Comparison of ENCODE assay signal across 28 mouse cellular contexts in genomic region chr1:159980355-159980754, GRCm38 (mm10).
DNase-seq lines count a peak whose midpoint lies in the region; ATAC-seq and TF ChIP-seq lines count a peak whose summit lies in the region.
"Had no signal": no experiment of that assay in that cellular context is flagged by ENCODE, and none has a peak within 500 bp of the region (broad histone marks: within the 10 kb centered on the region; RNA-seq: fewer than 3 reads in every experiment).

No protein-coding gene starts in this region.

- H3K9me3 ChIP-seq in kidney, postnatal 0 days (replicated peaks; ENCODE audit: low read length), result no peaks in the 10 kb centered on the region
- H3K9me3 ChIP-seq in kidney, embryonic 14.5 days (ENCODE audit: control insufficient read depth, low read length), result no peaks in the 10 kb centered on the region
- H3K9me3 ChIP-seq: embryonic facial prominence, embryonic 15.5 days; forebrain, embryonic 15.5 days; G1E; heart, embryonic 15.5 days; hindbrain, embryonic 10.5 days; limb, embryonic 13.5 days; liver, embryonic 12.5 days; neural tube, embryonic 12.5 days had no signal

- H3K4me3 ChIP-seq in kidney, postnatal 0 days (replicated peaks; ENCODE audit: low read depth, low read length), result no peak overlapping the region
- no peak overlapping the region for H3K4me3 ChIP-seq in kidney, embryonic 14.5 days (ENCODE audit: low read length)
- H3K4me3 ChIP-seq: embryonic facial prominence, embryonic 15.5 days; forebrain, embryonic 15.5 days; heart, embryonic 15.5 days; hindbrain, embryonic 10.5 days; limb, embryonic 13.5 days; liver, embryonic 12.5 days; neural tube, embryonic 12.5 days had no signal

- WGBS in kidney, postnatal 0 days, result 71% methylated on average over 1 of the region's 1 CpGs
- WGBS in kidney, embryonic 14.5 days, result 84% methylated on average over 1 of the region's 1 CpGs

- no peak for ATAC-seq in kidney, postnatal 0 days (replicated peaks; ENCODE audit: low FRiP score, low read depth)
- no peak for ATAC-seq in kidney, embryonic 14.5 days (ENCODE audit: low FRiP score, low TSS enrichment)
- ATAC-seq: forebrain, embryonic 15.5 days; hindbrain, embryonic 16.5 days; intestine, postnatal 0 days; liver, embryonic 12.5 days had no signal

- TF ChIP-seq CTCF in kidney, postnatal 0 days (IDR thresholded peaks at IDR 0.05; ENCODE audit: low read depth), result no peak

- H3K9ac ChIP-seq in kidney, postnatal 0 days (ENCODE audit: low read depth, low read length), result no peak overlapping the region
- H3K9ac ChIP-seq in kidney, embryonic 14.5 days (ENCODE audit: low read depth, low read length), result no peak overlapping the region
- H3K9ac ChIP-seq: embryonic facial prominence, embryonic 15.5 days; forebrain, embryonic 15.5 days; heart, embryonic 15.5 days; limb, embryonic 13.5 days; liver, embryonic 12.5 days; neural tube, embryonic 12.5 days had no signal

- DNase-seq in heart, postnatal 10 days, result peak; percentile 15 to 23
- DNase-seq in heart, adult 8-10 months (ENCODE audit: low spot score), result no peak
- DNase-seq in kidney, postnatal 0 days (ENCODE audit: low spot score), result peak; percentile 14
- peak; percentile 14 for DNase-seq in 3T3-L1 (ENCODE audit: low read depth, low spot score)
- peak; percentile 26 to 47 for DNase-seq in kidney, postnatal 25 days
- DNase-seq in gastrocnemius, postnatal 10 days, result no peak
- DNase-seq: adrenal gland, postnatal 14 days; B cell, adult 2 months; cerebellum, adult 9-10 months; layer of hippocampus, postnatal 36 days; lung, adult 18-20 months; midbrain, embryonic 14.5 days; retina, postnatal 1 day; right cerebral cortex, postnatal 25 days; spleen, adult 18-20 months; thymus, postnatal 14 days had no signal

- H3K4me2 ChIP-seq in kidney, postnatal 0 days (ENCODE audit: low read length), result no peak overlapping the region
- H3K4me2 ChIP-seq in kidney, embryonic 14.5 days (replicated peaks; ENCODE audit: low read depth, low read length), result no peak overlapping the region
- H3K4me2 ChIP-seq: embryonic facial prominence, embryonic 15.5 days; forebrain, embryonic 15.5 days; heart, embryonic 15.5 days; limb, embryonic 13.5 days; liver, embryonic 12.5 days; neural tube, embryonic 12.5 days had no signal

- intact Hi-C loops in heart, postnatal 10 days (cut with DNase I), result loop anchor here (5.0 kb wide), 1 partner anchor 68 kb away; no protein-coding TSS in a partner anchor

- no peaks in the 10 kb centered on the region for H3K27me3 ChIP-seq in kidney, postnatal 0 days (ENCODE audit: insufficient read depth, low read length)
- no peaks in the 10 kb centered on the region for H3K27me3 ChIP-seq in kidney, embryonic 14.5 days (ENCODE audit: control insufficient read depth, insufficient read depth, low read length)
- H3K27me3 ChIP-seq: CH12.LX; embryonic facial prominence, embryonic 15.5 days; forebrain, embryonic 15.5 days; heart, embryonic 15.5 days; limb, embryonic 13.5 days; neural tube, embryonic 12.5 days had no signal

- no peaks in the 10 kb centered on the region for H3K4me1 ChIP-seq in kidney, postnatal 0 days (replicated peaks; ENCODE audit: insufficient read depth, low read length)
- no peaks in the 10 kb centered on the region for H3K4me1 ChIP-seq in kidney, embryonic 14.5 days (ENCODE audit: control insufficient read depth, insufficient read depth, low read length)
- H3K4me1 ChIP-seq: forebrain, embryonic 15.5 days; heart, embryonic 15.5 days; hindbrain, embryonic 10.5 days; limb, embryonic 13.5 days; liver, embryonic 12.5 days; neural tube, embryonic 12.5 days had no signal

- no peaks in the 10 kb centered on the region for H3K36me3 ChIP-seq in kidney, postnatal 0 days (ENCODE audit: insufficient read depth, low read length)
- no peaks in the 10 kb centered on the region for H3K36me3 ChIP-seq in kidney, embryonic 14.5 days (ENCODE audit: control insufficient read depth, insufficient read depth, low read length)
- H3K36me3 ChIP-seq: embryonic facial prominence, embryonic 15.5 days; forebrain, embryonic 15.5 days; G1E; heart, embryonic 15.5 days; hindbrain, embryonic 10.5 days; limb, embryonic 13.5 days; liver, embryonic 12.5 days; neural tube, embryonic 12.5 days had no signal

- H3K27ac ChIP-seq in kidney, postnatal 0 days, result no peak overlapping the region
- H3K27ac ChIP-seq in kidney, embryonic 14.5 days (ENCODE audit: low read depth, low read length), result no peak overlapping the region
- H3K27ac ChIP-seq: embryonic facial prominence, embryonic 15.5 days; forebrain, embryonic 15.5 days; heart, embryonic 15.5 days; hindbrain, embryonic 10.5 days; limb, embryonic 13.5 days; liver, embryonic 12.5 days; neural tube, embryonic 12.5 days had no signal

Comparison
In these comparisons a context has a peak if more than half of its experiments do, and no peak if none do; other contexts are left out.
1. DNase-seq: peak in heart, postnatal 10 days (2 of 2), kidney, postnatal 0 days (single experiment), 3T3-L1 (single experiment) and kidney, postnatal 25 days (2 of 2); none in heart, adult 8-10 months (single experiment) and gastrocnemius, postnatal 10 days (single experiment).